Mouse (Mus musculus): ENCODE data around the gene Gstcd.

Gene Gstcd

GRCm38 (mm10) chr3:133091664-133092273, at the start of gene Gstcd, which contains the start of gene Ints12:
Gstcd (minus strand) TSS chr3:133092033.
Ints12 (plus strand) TSS chr3:133091840.
- in situ Hi-C loops (cut with MboI; ENCODE audit: low sequenced_read_pairs), result no loop called here

- in situ Hi-C loops (cut with MboI; ENCODE audit: low sequenced_read_pairs), result no loop called here
These were observed 40.8 kb upstream of the Gstcd start for GRCm38 (mm10) chr3:133132611-133133010.

- in situ Hi-C loops (cut with MboI; ENCODE audit: low sequenced_read_pairs), result no loop called here
These were observed 39.5 kb upstream of the Gstcd start for GRCm38 (mm10) chr3:133131372-133131771.

GRCm38 (mm10) chr3:133113281-133113680, 21.4 kb upstream of the Gstcd start:
- in situ Hi-C loops (cut with MboI; ENCODE audit: low sequenced_read_pairs), result no loop called here

GRCm38 (mm10) chr3:133111741-133112140, 19.9 kb upstream of the Gstcd start:
- in situ Hi-C loops (cut with MboI; ENCODE audit: low sequenced_read_pairs), result no loop called here

- in situ Hi-C loops (cut with MboI; ENCODE audit: low sequenced_read_pairs), result no loop called here
These were observed 18.0 kb upstream of the Gstcd start for GRCm38 (mm10) chr3:133109844-133110243.

GRCm38 (mm10) chr3:133108731-133109130, 16.9 kb upstream of the Gstcd start:
- in situ Hi-C loops (cut with MboI; ENCODE audit: low sequenced_read_pairs), result no loop called here

- in situ Hi-C loops (cut with MboI; ENCODE audit: low sequenced_read_pairs), result no loop called here
These were observed 12.6 kb upstream of the Gstcd start for GRCm38 (mm10) chr3:133104436-133104835.

- in situ Hi-C loops (cut with MboI; ENCODE audit: low sequenced_read_pairs), result no loop called here
These were observed 11.9 kb upstream of the Gstcd start for GRCm38 (mm10) chr3:133103768-133104167.

GRCm38 (mm10) chr3:133098909-133099308, 7.1 kb upstream of the Gstcd start:
- in situ Hi-C loops (cut with MboI; ENCODE audit: low sequenced_read_pairs), result no loop called here

GRCm38 (mm10) chr3:133098336-133098735, 6.5 kb upstream of the Gstcd start:
- in situ Hi-C loops (cut with MboI; ENCODE audit: low sequenced_read_pairs), result no loop called here

- in situ Hi-C loops (cut with MboI; ENCODE audit: low sequenced_read_pairs), result no loop called here
These were observed 6.1 kb upstream of the Gstcd start for GRCm38 (mm10) chr3:133097936-133098335.

- in situ Hi-C loops (cut with MboI; ENCODE audit: low sequenced_read_pairs), result no loop called here
These were observed 2.5 kb upstream of the Gstcd start for GRCm38 (mm10) chr3:133094305-133094704.

- in situ Hi-C loops (cut with MboI; ENCODE audit: low sequenced_read_pairs), result no loop called here
These were observed 1.1 kb upstream of the Gstcd start for GRCm38 (mm10) chr3:133092936-133093335.

- in situ Hi-C loops (cut with MboI; ENCODE audit: low sequenced_read_pairs), result no loop called here
These were observed 531 bp upstream of the Gstcd start for GRCm38 (mm10) chr3:133092274-133092853.

- in situ Hi-C loops (cut with MboI; ENCODE audit: low sequenced_read_pairs), result no loop called here
These were observed 641 bp downstream of the Gstcd start for GRCm38 (mm10) chr3:133091121-133091663.

- in situ Hi-C loops (cut with MboI; ENCODE audit: low sequenced_read_pairs), result no loop called here
These were observed 1.3 kb downstream of the Gstcd start for GRCm38 (mm10) chr3:133090247-133091120.

- in situ Hi-C loops (cut with MboI; ENCODE audit: low sequenced_read_pairs), result no loop called here
These were observed 6.0 kb downstream of the Gstcd start for GRCm38 (mm10) chr3:133085858-133086257.

- in situ Hi-C loops (cut with MboI; ENCODE audit: low sequenced_read_pairs), result no loop called here
These were observed 9.1 kb downstream of the Gstcd start for GRCm38 (mm10) chr3:133082736-133083135.

GRCm38 (mm10) chr3:133075560-133075959, 16.3 kb downstream of the Gstcd start:
- in situ Hi-C loops (cut with MboI; ENCODE audit: low sequenced_read_pairs), result no loop called here

GRCm38 (mm10) chr3:133052068-133052467, 39.8 kb downstream of the Gstcd start:
- in situ Hi-C loops (cut with MboI; ENCODE audit: low sequenced_read_pairs), result no loop called here
